Mouse (Mus musculus): ENCODE measurements around the gene Ryr2.
"Not testable (repeated sequence)": the region's sequence is repeated elsewhere in the genome, so short reads cannot be mapped to it uniquely, and the experiment has no call there.

Ryr2 gene

GRCm38 (mm10) chr13:11934297-11935060, 172.3 kb downstream of the Ryr2 start:
- not testable (repeated sequence) for DNase-seq (ENCODE audit: low spot score)

GRCm38 (mm10) chr13:11933334-11933733, 173.4 kb downstream of the Ryr2 start:
- DNase-seq (ENCODE audit: low spot score), result no peak

GRCm38 (mm10) chr13:11928709-11929108, 178.0 kb downstream of the Ryr2 start:
- no peak for DNase-seq (ENCODE audit: low spot score)

GRCm38 (mm10) chr13:11927727-11928126, 179.0 kb downstream of the Ryr2 start:
- no peak for DNase-seq (ENCODE audit: low spot score)

GRCm38 (mm10) chr13:11926720-11927500, 179.8 kb downstream of the Ryr2 start:
- DNase-seq (ENCODE audit: low spot score), result no peak

- DNase-seq (ENCODE audit: low spot score), result no peak
Observed at GRCm38 (mm10) chr13:11926215-11926614, 180.5 kb downstream of the Ryr2 start.

- no peak for DNase-seq (ENCODE audit: low spot score)
Observed at GRCm38 (mm10) chr13:11924732-11925131, 182.0 kb downstream of the Ryr2 start.

- DNase-seq (ENCODE audit: low spot score), result no peak
Observed at GRCm38 (mm10) chr13:11920495-11920894, 186.2 kb downstream of the Ryr2 start.

GRCm38 (mm10) chr13:11919448-11919847, 187.3 kb downstream of the Ryr2 start:
- DNase-seq (ENCODE audit: low spot score), result no peak

GRCm38 (mm10) chr13:11915619-11916018, 191.1 kb downstream of the Ryr2 start:
- no peak for DNase-seq (ENCODE audit: low spot score)

GRCm38 (mm10) chr13:11914682-11915081, 192.1 kb downstream of the Ryr2 start:
- no peak for DNase-seq (ENCODE audit: low spot score)

GRCm38 (mm10) chr13:11912208-11912607, 194.5 kb downstream of the Ryr2 start:
- DNase-seq (ENCODE audit: low spot score), result no peak

- DNase-seq (ENCODE audit: low spot score), result no peak
Observed at GRCm38 (mm10) chr13:11908123-11908522, 198.6 kb downstream of the Ryr2 start.

- no peak for DNase-seq (ENCODE audit: low spot score)
Observed at GRCm38 (mm10) chr13:11905126-11905525, 201.6 kb downstream of the Ryr2 start.

GRCm38 (mm10) chr13:11903272-11903671, 203.5 kb downstream of the Ryr2 start:
- DNase-seq (ENCODE audit: low spot score), result no peak

- no peak for DNase-seq (ENCODE audit: low spot score)
Observed at GRCm38 (mm10) chr13:11902856-11903255, 203.9 kb downstream of the Ryr2 start.

GRCm38 (mm10) chr13:11900631-11901030, 206.1 kb downstream of the Ryr2 start:
- no peak for DNase-seq (ENCODE audit: low spot score)

GRCm38 (mm10) chr13:11895631-11896030, 211.1 kb downstream of the Ryr2 start:
- DNase-seq (ENCODE audit: low spot score), result no peak

GRCm38 (mm10) chr13:11891739-11892138, 215.0 kb downstream of the Ryr2 start:
- DNase-seq (ENCODE audit: low spot score), result no peak

GRCm38 (mm10) chr13:11891115-11891514, 215.6 kb downstream of the Ryr2 start:
- no peak for DNase-seq (ENCODE audit: low spot score)

- DNase-seq (ENCODE audit: low spot score), result no peak
Observed at GRCm38 (mm10) chr13:11884175-11884574, 222.6 kb downstream of the Ryr2 start.

- DNase-seq (ENCODE audit: low spot score), result no peak
Observed at GRCm38 (mm10) chr13:11882359-11882758, 224.4 kb downstream of the Ryr2 start.

- DNase-seq (ENCODE audit: low spot score), result no peak
Observed at GRCm38 (mm10) chr13:11880503-11881227, 226.1 kb downstream of the Ryr2 start.

Data from ovary, adult 18-20 months (tissue).